Mouse (Mus musculus): ENCODE results near the gene Mthfd2.

Gene Mthfd2

GRCm38 (mm10) chr6:83265653-83266052 is 60.1 kb downstream of the Mthfd2 start:
- no peak for DNase-seq

GRCm38 (mm10) chr6:83265253-83265652 is 60.5 kb downstream of the Mthfd2 start:
- DNase-seq: peak; percentile 57

GRCm38 (mm10) chr6:83264516-83264915 is 61.2 kb downstream of the Mthfd2 start:
- DNase-seq: peak; percentile 44

All from thymus, postnatal 4 days (tissue).